Mouse (Mus musculus) MEL (cell line): ENCODE results near the gene Pknox1.
"Not testable (repeated sequence)": the region's sequence is repeated elsewhere in the genome, so short reads cannot be mapped to it uniquely, and the experiment has no call there.

Source experiments
- CTCF ChIP-seq, 3 experiments: IDR thresholded peaks in 2 of 3; conservative IDR thresholded peaks in 1 of 3; 2 replicates each; pipeline ENCODE4 v1.5.1; 2011 to 2012; ENCODE audit warnings: low read length in 3 of 3, low read depth in 2 of 3, mild to moderate bottlenecking in 2 of 3, improper control_type of control experiment in 1 of 3, inconsistent platforms in 1 of 3, mixed read lengths in 1 of 3, moderate library complexity in 1 of 3; ENCODE audit not compliant: control insufficient read depth in 1 of 3, insufficient read depth in 1 of 3, poor library complexity in 1 of 3, severe bottlenecking in 1 of 3
- JUND ChIP-seq: IDR thresholded peaks from 2 replicates; pipeline ENCODE4 v1.6.1; 2011; ENCODE audit warnings: low read depth, mild to moderate bottlenecking, improper control_type of control experiment, low read length
- POLR2A ChIP-seq, 2 experiments: IDR thresholded peaks; 2 replicates each; pipeline ENCODE4 v1.6.1; 2011 to 2012; ENCODE audit warnings: low read length in 2 of 2, mild to moderate bottlenecking in 2 of 2, control low read depth in 1 of 2, improper control_type of control experiment in 1 of 2, low read depth in 1 of 2, moderate library complexity in 1 of 2; ENCODE audit not compliant: control insufficient read depth in 1 of 2, insufficient read depth in 1 of 2, poor library complexity in 1 of 2
- TAL1 ChIP-seq: IDR thresholded peaks from 2 replicates; pipeline ENCODE4 v1.6.1; 2012; ENCODE audit warnings: mild to moderate bottlenecking, inconsistent platforms, low read length, moderate library complexity, mixed read lengths

GRCm38 (mm10) chr17:31552601-31553000 lies 11.9 kb upstream of the Pknox1 start:
- TF ChIP-seq CTCF (IDR thresholded peaks at IDR 0.05 in 2 of 3, conservative IDR thresholded peaks at IDR 0.05 in 1 of 3; ENCODE audit: control insufficient read depth in 1 of 3, insufficient read depth in 1 of 3, low read depth in 2 of 3, low read length in 3 of 3, poor library complexity in 1 of 3, severe bottlenecking in 1 of 3); JUND; POLR2A (IDR thresholded peaks at IDR 0.05; ENCODE audit: control insufficient read depth in 1 of 2, insufficient read depth in 1 of 2, low read depth in 1 of 2, low read length in 2 of 2, poor library complexity in 1 of 2); TAL1: not testable (repeated sequence)
